Mouse (Mus musculus): ENCODE results near the gene Slc35e1. TPM values are rescaled to one million over a fixed set of nuclear protein-coding genes. Genes with fewer than 3 reads are reported as not detected.

The Slc35e1 gene
- total and polyA plus RNA-seq, 3 experiments: 30.4 to 31.7 TPM; not detected in 1

GRCm38 (mm10) chr8:72469984-72470383, 22.4 kb downstream of the Slc35e1 start:
- peaks cover 11 to 14% of the 10 kb centered on the region in 2 experiments for H3K36me3 ChIP-seq (ENCODE audit: control insufficient read depth in 1 of 2, insufficient read depth in 2 of 2, low read length in 2 of 2)
- H3K4me1 ChIP-seq (ENCODE audit: control insufficient read depth in 1 of 2, insufficient read depth in 2 of 2, low read length in 2 of 2): peaks cover 0 to 7% of the 10 kb centered on the region in 2 experiments; a peak in 2 of 4 replicates
- no peak overlapping the region for H3K4me3 ChIP-seq (ENCODE audit: control insufficient read depth in 1 of 2, insufficient read depth in 1 of 2, low read depth in 2 of 2, low read length in 2 of 2)
- no peaks in the 10 kb centered on the region for H3K9me3 ChIP-seq (replicated peaks; ENCODE audit: insufficient read depth, low read length)
- DNase-seq (ENCODE audit: low read depth, low spot score): no peak
- H3K79me2 ChIP-seq (ENCODE audit: control insufficient read depth, insufficient read depth, low read length, poor library complexity): peaks cover 28% of the 10 kb centered on the region
- TF ChIP-seq NRF1 (IDR thresholded peaks at IDR 0.05; ENCODE audit: insufficient read depth, low read depth, low read length, poor library complexity, severe bottlenecking): no peak
- no peak for TF ChIP-seq SMC3 (IDR thresholded peaks at IDR 0.05; ENCODE audit: low read depth, low read length)
- TF ChIP-seq POLR2AphosphoS5 (IDR thresholded peaks at IDR 0.05; ENCODE audit: borderline replicate concordance, low read depth, low read length): no peak
- no peak for TF ChIP-seq CTCF (IDR thresholded peaks at IDR 0.05 in 2 of 3, conservative IDR thresholded peaks at IDR 0.05 in 1 of 3; ENCODE audit: control insufficient read depth in 1 of 3, insufficient read depth in 1 of 3, low read depth in 2 of 3, low read length in 3 of 3, poor library complexity in 1 of 3, severe bottlenecking in 1 of 3)
- no peak for TF ChIP-seq ZC3H11A (IDR thresholded peaks at IDR 0.05; ENCODE audit: low read depth, low read length)
- no peak for TF ChIP-seq GABPA (IDR thresholded peaks at IDR 0.05; ENCODE audit: low read depth, low read length)
- no peak for TF ChIP-seq MAFK (IDR thresholded peaks at IDR 0.05; ENCODE audit: borderline replicate concordance, low read depth, low read length)
- TF ChIP-seq POLR2A (IDR thresholded peaks at IDR 0.05; ENCODE audit: control insufficient read depth in 1 of 2, insufficient read depth in 1 of 2, low read depth in 1 of 2, low read length in 2 of 2, poor library complexity in 1 of 2): no peak; a peak in 1 of 4 replicates
- no peak for TF ChIP-seq MEF2A (IDR thresholded peaks at IDR 0.05; ENCODE audit: extremely low read depth, insufficient replicate concordance, low read depth, low read length, poor library complexity, severe bottlenecking)
- H3K27ac ChIP-seq (ENCODE audit: control insufficient read depth, low read depth, low read length): no peak overlapping the region
- H3K9ac ChIP-seq (ENCODE audit: control insufficient read depth, low read depth, low read length, poor library complexity, severe bottlenecking): no peak overlapping the region
- no peaks in the 10 kb centered on the region for H3K27me3 ChIP-seq (ENCODE audit: control insufficient read depth in 1 of 2, insufficient read depth in 2 of 2, low read length in 2 of 2)

DNA sequence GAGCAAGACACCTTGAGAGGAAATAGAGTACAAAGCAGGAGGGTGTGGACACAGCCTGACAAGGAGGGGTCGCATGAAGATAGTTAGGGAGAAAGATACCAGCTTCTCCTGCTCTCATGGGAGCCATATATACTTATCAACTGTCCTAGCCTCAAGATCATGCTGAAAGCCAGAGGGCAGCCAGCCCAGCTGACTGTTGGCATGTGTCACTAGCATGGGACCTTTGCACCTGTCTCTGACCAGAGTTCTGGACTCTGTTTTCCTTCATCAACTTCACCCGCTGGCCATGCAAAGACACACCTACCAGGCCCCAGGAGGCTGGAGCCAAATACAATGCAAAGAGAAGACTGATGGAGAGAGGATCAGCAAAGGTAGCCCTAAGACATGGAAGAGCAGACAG, 23.2 kb downstream of the Slc35e1 start:
- Histone ChIP-seq H3K9ac (ENCODE audit: control insufficient read depth, low read depth, low read length, poor library complexity, severe bottlenecking) (no peak overlapping the region), H3K4me3 (ENCODE audit: control insufficient read depth in 1 of 2, insufficient read depth in 1 of 2, low read depth in 2 of 2, low read length in 2 of 2) (no peak overlapping the region), H3K79me2 (ENCODE audit: control insufficient read depth, insufficient read depth, low read length, poor library complexity) (peaks cover 21% of the 10 kb centered on the region), H3K9me3 (replicated peaks; ENCODE audit: insufficient read depth, low read length) (no peaks in the 10 kb centered on the region), H3K36me3 (ENCODE audit: control insufficient read depth in 1 of 2, insufficient read depth in 2 of 2, low read length in 2 of 2) (peaks cover 11 to 13% of the 10 kb centered on the region in 2 experiments), H3K27me3 (ENCODE audit: control insufficient read depth in 1 of 2, insufficient read depth in 2 of 2, low read length in 2 of 2) (no peaks in the 10 kb centered on the region), H3K27ac (ENCODE audit: control insufficient read depth, low read depth, low read length) (no peak overlapping the region), H3K4me1 (ENCODE audit: control insufficient read depth in 1 of 2, insufficient read depth in 2 of 2, low read length in 2 of 2) (peaks cover 0 to 7% of the 10 kb centered on the region in 2 experiments; a peak in 2 of 4 replicates)
- DNase-seq (ENCODE audit: low read depth, low spot score): no peak
- TF ChIP-seq KAT2A (conservative IDR thresholded peaks at IDR 0.05; ENCODE audit: low read depth, low read length): no peak
- TF ChIP-seq TAL1 (IDR thresholded peaks at IDR 0.05; ENCODE audit: low read length): no peak
- no peak for TF ChIP-seq ZKSCAN1 (IDR thresholded peaks at IDR 0.05; ENCODE audit: low read depth, low read length)
- TF ChIP-seq EP300 (IDR thresholded peaks at IDR 0.05; ENCODE audit: low read depth in 1 of 2, low read length in 2 of 2): no peak
- TF ChIP-seq POLR2A (IDR thresholded peaks at IDR 0.05; ENCODE audit: control insufficient read depth in 1 of 2, insufficient read depth in 1 of 2, low read depth in 1 of 2, low read length in 2 of 2, poor library complexity in 1 of 2): no peak
- no peak for TF ChIP-seq UBTF (IDR thresholded peaks at IDR 0.05; ENCODE audit: borderline replicate concordance, insufficient read depth, low read depth, low read length)
- TF ChIP-seq JUND (IDR thresholded peaks at IDR 0.05; ENCODE audit: low read depth, low read length): no peak

Data from MEL (cell line).